Mouse (Mus musculus): ENCODE measurements around the gene Treml2. TPM values are rescaled to one million over a fixed set of nuclear protein-coding genes. Genes with fewer than 3 reads are reported as not detected.

The Treml2 gene
- polyA plus RNA-seq, 1 experiment from 2014 or later: 0.09 TPM

- 95% methylated on average over 4 of the region's 4 CpGs for WGBS
- H3K27me3 ChIP-seq (ENCODE audit: control insufficient read depth, insufficient read depth, low read length): no peaks in the 10 kb centered on the region
- H3K27ac ChIP-seq: no peak overlapping the region
- H3K9ac ChIP-seq: no peak overlapping the region
- no peaks in the 10 kb centered on the region for H3K4me1 ChIP-seq (replicated peaks; ENCODE audit: control insufficient read depth, insufficient read depth, low read length)
- H3K4me2 ChIP-seq (replicated peaks): no peak overlapping the region
- no peak for ATAC-seq (ENCODE audit: low FRiP score)
- no peaks in the 10 kb centered on the region for H3K36me3 ChIP-seq (replicated peaks; ENCODE audit: control insufficient read depth, insufficient read depth)
- no peak for DNase-seq (ENCODE audit: low spot score)
- no peaks in the 10 kb centered on the region for H3K9me3 ChIP-seq (ENCODE audit: control insufficient read depth, low read length)
- H3K4me3 ChIP-seq (replicated peaks; ENCODE audit: low read length): no peak overlapping the region
Observed at GRCm38 (mm10) chr17:48334186-48334585, 34.9 kb downstream of the Treml2 start.

DNA sequence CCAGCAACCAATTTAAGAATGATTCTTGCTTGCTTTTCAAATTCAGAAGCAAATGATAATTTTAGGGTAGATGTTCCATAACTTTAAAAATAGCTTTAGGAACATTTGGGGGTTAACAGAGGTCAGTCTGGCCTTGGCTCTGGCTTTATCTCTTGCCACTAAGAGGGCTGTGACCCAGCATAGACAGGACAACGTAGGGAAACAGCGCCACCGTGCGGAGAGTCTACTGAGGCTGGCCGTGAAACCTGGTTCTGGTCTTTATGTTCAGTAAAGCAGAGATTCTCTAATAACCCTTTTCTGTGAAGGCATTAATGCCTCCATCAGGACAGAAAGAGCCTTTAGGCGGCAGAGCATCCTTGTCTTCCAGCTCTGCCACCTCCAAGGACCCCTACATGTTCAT, 37.6 kb downstream of the Treml2 start:
- 4% methylated on average over 6 of the region's 6 CpGs for WGBS
- Histone ChIP-seq H3K4me1 (replicated peaks; ENCODE audit: control insufficient read depth, insufficient read depth, low read length) (no peaks in the 10 kb centered on the region), H3K36me3 (replicated peaks; ENCODE audit: control insufficient read depth, insufficient read depth) (no peaks in the 10 kb centered on the region), H3K9me3 (ENCODE audit: control insufficient read depth, low read length) (no peaks in the 10 kb centered on the region), H3K4me2 (replicated peaks) (no peak overlapping the region), H3K27ac (no peak overlapping the region), H3K27me3 (ENCODE audit: control insufficient read depth, insufficient read depth, low read length) (no peaks in the 10 kb centered on the region), H3K9ac (no peak overlapping the region), H3K4me3 (replicated peaks; ENCODE audit: low read length) (no peak overlapping the region)
- DNase-seq (ENCODE audit: low spot score) (peak; percentile 77), ATAC-seq (ENCODE audit: low FRiP score) (no peak)

- no peaks in the 10 kb centered on the region for H3K27me3 ChIP-seq (ENCODE audit: control insufficient read depth, insufficient read depth, low read length)
- no peak overlapping the region for H3K9ac ChIP-seq
- H3K4me2 ChIP-seq (replicated peaks): no peak overlapping the region
- no peak for ATAC-seq (ENCODE audit: low FRiP score)
- no peaks in the 10 kb centered on the region for H3K9me3 ChIP-seq (ENCODE audit: control insufficient read depth, low read length)
- no peaks in the 10 kb centered on the region for H3K36me3 ChIP-seq (replicated peaks; ENCODE audit: control insufficient read depth, insufficient read depth)
- no peaks in the 10 kb centered on the region for H3K4me1 ChIP-seq (replicated peaks; ENCODE audit: control insufficient read depth, insufficient read depth, low read length)
- no peak overlapping the region for H3K27ac ChIP-seq
- DNase-seq (ENCODE audit: low spot score): no peak
- 88% methylated on average over 1 of the region's 1 CpGs for WGBS
- no peak overlapping the region for H3K4me3 ChIP-seq (replicated peaks; ENCODE audit: low read length)
Observed at GRCm38 (mm10) chr17:48340267-48340666, 41.0 kb downstream of the Treml2 start.

GRCm38 (mm10) chr17:48341947-48342346, 42.6 kb downstream of the Treml2 start:
- H3K4me2 ChIP-seq (replicated peaks): no peak overlapping the region
- no peak overlapping the region for H3K9ac ChIP-seq
- DNase-seq (ENCODE audit: low spot score): no peak
- 91% methylated on average over 3 of the region's 3 CpGs for WGBS
- no peaks in the 10 kb centered on the region for H3K27me3 ChIP-seq (ENCODE audit: control insufficient read depth, insufficient read depth, low read length)
- no peak overlapping the region for H3K4me3 ChIP-seq (replicated peaks; ENCODE audit: low read length)
- H3K36me3 ChIP-seq (replicated peaks; ENCODE audit: control insufficient read depth, insufficient read depth): no peaks in the 10 kb centered on the region
- H3K9me3 ChIP-seq (ENCODE audit: control insufficient read depth, low read length): no peaks in the 10 kb centered on the region
- no peak overlapping the region for H3K27ac ChIP-seq
- no peaks in the 10 kb centered on the region for H3K4me1 ChIP-seq (replicated peaks; ENCODE audit: control insufficient read depth, insufficient read depth, low read length)
- ATAC-seq (ENCODE audit: low FRiP score): no peak

GRCm38 (mm10) chr17:48343065-48343464, 43.8 kb downstream of the Treml2 start:
- no peak overlapping the region for H3K27ac ChIP-seq
- H3K4me2 ChIP-seq (replicated peaks): no peak overlapping the region
- no peaks in the 10 kb centered on the region for H3K36me3 ChIP-seq (replicated peaks; ENCODE audit: control insufficient read depth, insufficient read depth)
- no peak for DNase-seq (ENCODE audit: low spot score)
- no peak overlapping the region for H3K4me3 ChIP-seq (replicated peaks; ENCODE audit: low read length)
- no peaks in the 10 kb centered on the region for H3K27me3 ChIP-seq (ENCODE audit: control insufficient read depth, insufficient read depth, low read length)
- H3K9me3 ChIP-seq (ENCODE audit: control insufficient read depth, low read length): no peaks in the 10 kb centered on the region
- no peak for ATAC-seq (ENCODE audit: low FRiP score)
- H3K9ac ChIP-seq: no peak overlapping the region
- 92% methylated on average over 2 of the region's 2 CpGs for WGBS
- no peaks in the 10 kb centered on the region for H3K4me1 ChIP-seq (replicated peaks; ENCODE audit: control insufficient read depth, insufficient read depth, low read length)

DNA sequence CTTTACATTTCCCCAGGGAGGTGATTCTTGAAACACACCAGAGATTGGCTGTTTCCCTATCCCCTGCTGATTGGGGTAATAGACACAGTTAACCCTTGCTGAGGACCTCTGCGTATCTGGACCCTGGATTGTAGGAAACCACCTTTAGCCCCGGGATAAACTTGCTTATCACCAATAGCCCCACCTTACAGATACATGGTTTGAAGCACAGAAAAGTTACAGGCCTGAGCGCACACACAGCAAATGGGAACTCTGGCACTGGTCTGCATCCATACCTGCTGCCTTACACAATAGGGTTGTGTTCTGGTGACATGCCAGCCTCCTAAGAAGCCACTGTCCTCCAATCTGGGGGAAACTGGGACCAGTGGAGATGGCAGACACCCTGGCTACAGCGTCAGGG, 46.5 kb downstream of the Treml2 start:
- no peak for DNase-seq (ENCODE audit: low spot score)
- H3K36me3 ChIP-seq (replicated peaks; ENCODE audit: control insufficient read depth, insufficient read depth): no peaks in the 10 kb centered on the region
- no peak for ATAC-seq (ENCODE audit: low FRiP score)
- WGBS: 80% methylated on average over 4 of the region's 4 CpGs
- no peak overlapping the region for H3K9ac ChIP-seq
- no peaks in the 10 kb centered on the region for H3K9me3 ChIP-seq (ENCODE audit: control insufficient read depth, low read length)
- H3K4me3 ChIP-seq (replicated peaks; ENCODE audit: low read length): no peak overlapping the region
- H3K27me3 ChIP-seq (ENCODE audit: control insufficient read depth, insufficient read depth, low read length): no peaks in the 10 kb centered on the region
- no peak overlapping the region for H3K4me2 ChIP-seq (replicated peaks)
- H3K4me1 ChIP-seq (replicated peaks; ENCODE audit: control insufficient read depth, insufficient read depth, low read length): no peaks in the 10 kb centered on the region
- no peak overlapping the region for H3K27ac ChIP-seq

DNA sequence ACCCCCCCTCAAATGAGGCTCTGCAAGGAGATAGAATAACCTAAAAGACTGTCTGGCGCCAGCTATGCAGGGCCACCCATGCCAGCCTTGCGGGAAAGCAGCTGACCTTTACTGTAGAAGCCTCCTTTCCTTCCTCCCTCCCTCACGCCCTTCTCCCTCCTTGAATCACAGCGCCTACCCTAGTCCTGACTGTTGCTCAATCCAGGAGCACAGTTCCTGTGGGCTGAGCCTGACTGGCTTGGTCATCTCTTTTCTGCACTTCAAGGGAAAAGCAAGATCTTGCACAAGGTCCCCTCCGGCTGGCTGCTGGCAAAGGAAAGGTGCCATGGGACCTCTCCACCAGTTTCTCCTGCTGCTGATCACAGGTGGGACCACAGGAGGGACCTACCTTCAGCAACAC, 46.9 kb downstream of the Treml2 start, which contains the start of gene Trem2:
TSS of gene Trem2 (plus strand) at position 171 of the 400 bp plus-strand sequence.
- Histone ChIP-seq H3K4me2 (replicated peaks) (no peak within 1 kb of the TSS), H3K36me3 (replicated peaks; ENCODE audit: control insufficient read depth, insufficient read depth) (no peaks in the 10 kb centered on the region), H3K27me3 (ENCODE audit: control insufficient read depth, insufficient read depth, low read length) (no peaks in the 10 kb centered on the region), H3K27ac (no peak within 1 kb of the TSS), H3K9ac (no peak within 1 kb of the TSS), H3K4me3 (replicated peaks; ENCODE audit: low read length) (no peak within 1 kb of the TSS), H3K4me1 (replicated peaks; ENCODE audit: control insufficient read depth, insufficient read depth, low read length) (no peaks in the 10 kb centered on the region), H3K9me3 (ENCODE audit: control insufficient read depth, low read length) (no peaks in the 10 kb centered on the region)
- 82% methylated on average over 5 of the region's 5 CpGs for WGBS
- no peak for DNase-seq (ENCODE audit: low spot score)
- ATAC-seq (ENCODE audit: low FRiP score): no peak

DNA sequence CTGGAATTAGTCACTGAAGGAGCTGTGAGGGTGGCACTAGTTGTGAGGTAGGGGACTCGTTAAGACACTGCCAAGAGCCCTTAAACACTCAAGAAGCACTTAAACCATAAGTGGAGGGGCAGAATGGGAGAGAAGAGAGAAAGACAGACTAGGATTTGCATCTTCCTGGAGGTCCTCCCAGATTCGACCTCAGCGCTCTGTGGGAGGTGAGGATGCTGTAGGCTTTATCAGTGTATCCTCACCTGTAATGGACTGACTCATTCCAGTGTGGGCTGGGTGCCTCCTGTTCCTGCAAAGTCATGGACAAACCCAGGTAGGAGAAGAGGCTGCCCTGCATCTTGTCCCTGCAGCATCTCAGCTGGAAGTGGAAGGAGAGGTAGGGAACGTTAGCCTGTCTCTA, 47.5 kb downstream of the Treml2 start:
- ATAC-seq (ENCODE audit: low FRiP score) (no peak), DNase-seq (ENCODE audit: low spot score) (no peak)
- 82% methylated on average over 4 of the region's 4 CpGs for WGBS
- no peak overlapping the region for H3K9ac ChIP-seq
- no peaks in the 10 kb centered on the region for H3K9me3 ChIP-seq (ENCODE audit: control insufficient read depth, low read length)
- H3K36me3 ChIP-seq (replicated peaks; ENCODE audit: control insufficient read depth, insufficient read depth): no peaks in the 10 kb centered on the region
- no peaks in the 10 kb centered on the region for H3K27me3 ChIP-seq (ENCODE audit: control insufficient read depth, insufficient read depth, low read length)
- no peak overlapping the region for H3K4me3 ChIP-seq (replicated peaks; ENCODE audit: low read length)
- no peak overlapping the region for H3K27ac ChIP-seq
- no peak overlapping the region for H3K4me2 ChIP-seq (replicated peaks)
- H3K4me1 ChIP-seq (replicated peaks; ENCODE audit: control insufficient read depth, insufficient read depth, low read length): no peaks in the 10 kb centered on the region

- H3K4me1 ChIP-seq (replicated peaks; ENCODE audit: control insufficient read depth, insufficient read depth, low read length): no peaks in the 10 kb centered on the region
- DNase-seq (ENCODE audit: low spot score) (no peak), ATAC-seq (ENCODE audit: low FRiP score) (no peak)
- no peak overlapping the region for H3K4me3 ChIP-seq (replicated peaks; ENCODE audit: low read length)
- no peaks in the 10 kb centered on the region for H3K36me3 ChIP-seq (replicated peaks; ENCODE audit: control insufficient read depth, insufficient read depth)
- H3K9me3 ChIP-seq (ENCODE audit: control insufficient read depth, low read length): no peaks in the 10 kb centered on the region
- no peak overlapping the region for H3K27ac ChIP-seq
- no peak overlapping the region for H3K4me2 ChIP-seq (replicated peaks)
- 76% methylated on average over 2 of the region's 2 CpGs for WGBS
- no peaks in the 10 kb centered on the region for H3K27me3 ChIP-seq (ENCODE audit: control insufficient read depth, insufficient read depth, low read length)
- H3K9ac ChIP-seq: no peak overlapping the region
Observed at GRCm38 (mm10) chr17:48347287-48347686, 48.0 kb downstream of the Treml2 start.

GRCm38 (mm10) chr17:48350681-48351193, 51.4 kb downstream of the Treml2 start:
- no peaks in the 10 kb centered on the region for H3K36me3 ChIP-seq (replicated peaks; ENCODE audit: control insufficient read depth, insufficient read depth)
- ATAC-seq (ENCODE audit: low FRiP score): no peak
- no peak overlapping the region for H3K27ac ChIP-seq
- H3K4me3 ChIP-seq (replicated peaks; ENCODE audit: low read length): no peak overlapping the region
- no peak for DNase-seq (ENCODE audit: low spot score)
- 62% methylated on average over 5 of the region's 5 CpGs for WGBS
- no peaks in the 10 kb centered on the region for H3K27me3 ChIP-seq (ENCODE audit: control insufficient read depth, insufficient read depth, low read length)
- H3K4me1 ChIP-seq (replicated peaks; ENCODE audit: control insufficient read depth, insufficient read depth, low read length): no peaks in the 10 kb centered on the region
- H3K9me3 ChIP-seq (ENCODE audit: control insufficient read depth, low read length): no peaks in the 10 kb centered on the region
- no peak overlapping the region for H3K4me2 ChIP-seq (replicated peaks)
- H3K9ac ChIP-seq: no peak overlapping the region
